Mouse (Mus musculus): ENCODE measurements at regions not wholly inside any gene's neighbourhood (a gene's known extent, or its start where the extent isn't known, plus 50 kb on each side); places are given as distances from the start of the nearest gene placed in this dataset.

DNA sequence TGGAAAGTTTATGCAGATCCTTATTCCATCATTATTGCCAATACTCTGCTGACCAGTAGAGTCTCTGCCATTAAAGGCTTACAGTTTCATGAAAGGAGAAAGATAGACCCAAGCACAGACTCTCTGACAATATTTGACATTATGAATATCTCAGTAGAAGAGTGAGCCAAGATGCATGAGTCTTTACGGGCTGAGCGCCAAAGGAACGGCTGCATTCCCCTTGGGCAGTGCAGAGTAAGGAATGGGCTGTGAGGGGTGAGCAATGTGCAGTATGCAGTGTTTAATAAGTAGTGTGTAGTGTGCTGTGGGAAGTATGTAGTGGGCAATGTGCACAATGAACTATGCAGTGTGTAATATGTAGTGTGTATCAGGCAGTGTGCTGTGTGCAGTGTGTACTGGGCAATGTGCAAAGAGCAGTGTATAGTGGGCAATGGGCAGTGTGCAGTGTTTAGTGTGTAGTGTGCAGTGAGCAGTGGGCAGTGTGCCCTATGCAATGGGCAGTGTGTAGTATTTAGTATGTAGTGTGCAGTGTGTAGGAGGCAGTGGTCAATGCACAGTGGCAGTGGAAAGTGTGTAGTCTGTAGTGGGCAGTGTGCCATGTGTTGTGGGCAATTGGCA lies 671.8 kb downstream of the 5730522E02Rik start:
- intact Hi-C loops (cut with DNase I), result no loop called here

DNA sequence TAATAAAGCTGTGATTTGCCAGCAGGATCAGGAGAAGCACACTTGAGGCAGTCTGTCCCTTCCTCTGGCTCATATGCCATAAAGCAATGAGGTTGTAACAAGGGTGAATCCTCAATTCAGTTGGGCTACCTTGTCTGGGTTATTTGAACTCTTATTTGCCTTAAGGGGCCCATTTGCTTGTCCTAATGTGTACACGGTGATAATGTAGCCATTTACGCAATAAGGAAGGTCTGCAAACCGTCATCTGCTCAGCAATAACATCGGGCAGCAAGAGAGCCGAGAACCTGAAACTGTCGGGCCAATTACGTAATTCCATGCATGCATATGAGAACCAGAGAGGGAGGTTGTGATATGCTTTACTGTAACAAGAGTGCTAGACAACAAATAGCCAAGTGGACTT lies 674.5 kb downstream of the 5730522E02Rik start:
- intact Hi-C loops (cut with DNase I), result no loop called here

DNA sequence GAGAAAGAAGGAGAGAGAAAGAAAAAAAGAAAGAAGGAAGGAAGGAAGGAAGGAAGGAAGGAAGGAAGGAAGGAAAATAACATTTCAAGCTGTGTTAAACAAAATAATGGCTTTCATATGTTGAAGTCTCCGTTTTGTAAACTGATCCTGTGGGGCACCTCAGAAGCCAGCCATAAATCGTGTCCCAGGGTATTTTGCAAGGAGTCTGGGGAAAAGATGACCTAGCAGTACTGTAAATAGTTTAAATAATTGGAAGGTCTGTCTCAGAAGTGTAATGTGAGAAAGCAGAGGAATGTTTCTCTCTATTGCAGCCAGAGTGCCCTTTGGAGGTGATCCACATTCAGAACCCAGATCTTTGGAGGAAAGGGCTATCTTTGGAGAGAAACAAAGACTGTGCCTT lies 677.5 kb downstream of the 5730522E02Rik start:
- intact Hi-C loops (cut with DNase I), result no loop called here

DNA sequence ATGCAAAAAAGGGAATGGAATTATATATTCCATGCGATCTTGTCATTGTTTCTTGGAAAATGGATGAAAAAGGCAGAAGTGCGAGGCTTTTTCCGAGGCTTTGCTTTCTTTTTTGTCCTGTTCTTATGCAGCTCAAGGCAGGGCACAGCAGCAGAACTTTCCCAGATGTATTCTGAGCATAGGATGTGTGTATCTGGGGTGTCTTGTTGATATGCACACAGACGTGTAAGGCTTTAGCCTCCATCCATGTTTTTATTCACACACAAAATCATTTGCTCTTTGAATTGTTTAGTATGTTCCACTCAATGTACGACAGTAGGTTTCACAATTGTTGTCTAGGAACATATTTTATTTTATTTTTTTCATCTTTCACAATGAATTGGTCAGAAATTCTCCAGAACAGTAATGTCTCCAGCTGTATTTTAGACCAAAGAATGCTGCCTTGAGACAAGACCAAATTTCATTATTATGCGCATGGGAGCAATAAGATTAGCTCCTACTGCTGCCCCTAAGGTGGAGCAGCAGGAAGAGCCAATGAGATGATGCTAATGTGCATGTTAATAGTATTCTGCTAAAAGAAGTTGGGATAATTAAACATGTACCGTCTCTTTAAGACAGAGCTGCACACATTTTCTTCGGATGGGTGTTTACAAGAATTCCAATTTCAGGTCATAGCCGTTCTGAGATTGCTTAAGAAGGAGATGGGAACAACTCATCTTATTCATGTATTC lies 678.7 kb downstream of the 5730522E02Rik start:
- intact Hi-C loops (cut with DNase I), result no loop called here

DNA sequence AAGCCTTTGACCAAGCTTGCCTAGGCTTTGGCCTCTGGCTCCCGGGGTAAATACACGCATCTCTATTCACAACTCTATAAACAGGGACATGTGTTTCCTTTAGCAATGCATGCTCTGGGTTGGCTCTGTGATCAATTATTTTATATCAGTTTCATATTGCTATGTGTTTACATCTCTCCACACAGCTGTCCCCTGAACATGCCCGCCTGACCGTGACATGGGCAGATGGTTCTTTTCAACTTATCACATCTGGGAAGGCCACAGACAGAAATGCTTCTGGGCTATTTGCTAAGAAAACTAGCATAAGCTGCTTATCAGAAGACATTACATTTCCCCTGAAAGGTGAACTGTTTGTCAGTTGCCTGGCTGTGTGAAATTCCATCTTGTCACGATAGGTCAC lies 682.5 kb downstream of the 5730522E02Rik start:
- intact Hi-C loops (cut with DNase I), result no loop called here

DNA sequence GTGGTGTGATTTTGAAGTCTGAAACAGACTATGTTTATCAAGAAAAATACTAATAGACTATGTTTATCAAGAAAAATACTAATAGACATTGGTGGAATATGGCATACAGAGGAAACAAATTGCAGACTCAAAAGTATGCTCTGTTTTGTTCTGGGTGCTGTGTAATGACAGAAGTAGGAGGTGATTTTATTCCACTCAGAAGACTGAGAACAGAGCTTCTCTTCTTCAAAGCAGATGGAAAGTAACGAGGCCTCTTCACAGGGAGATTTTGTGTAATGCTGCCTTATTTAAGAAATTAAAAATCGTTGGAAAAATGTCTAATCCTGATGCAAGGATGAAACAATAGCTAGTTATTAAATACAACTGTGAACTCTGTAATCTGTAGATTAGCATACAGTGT lies 691.7 kb downstream of the 5730522E02Rik start:
- intact Hi-C loops (cut with DNase I), result no loop called here

DNA sequence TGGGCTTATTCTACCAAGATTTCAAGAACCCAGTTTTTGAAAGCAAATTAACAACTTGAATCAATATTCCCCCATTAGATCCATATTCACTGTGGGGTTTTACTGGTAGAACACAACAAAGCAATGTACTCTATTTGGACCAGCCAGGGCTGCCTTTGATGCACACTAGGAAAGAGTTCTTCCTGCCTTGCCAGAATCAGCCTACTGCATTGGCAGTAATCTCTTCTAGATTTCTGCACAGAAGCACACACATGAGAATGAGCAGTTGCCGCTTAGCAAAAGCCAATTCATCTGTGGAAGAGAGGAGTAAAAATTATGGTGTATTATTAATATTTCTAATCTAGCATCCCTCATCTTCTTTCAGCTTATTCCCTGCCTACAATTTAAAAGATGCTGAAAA lies 692.4 kb downstream of the 5730522E02Rik start:
- intact Hi-C loops (cut with DNase I), result no loop called here

DNA sequence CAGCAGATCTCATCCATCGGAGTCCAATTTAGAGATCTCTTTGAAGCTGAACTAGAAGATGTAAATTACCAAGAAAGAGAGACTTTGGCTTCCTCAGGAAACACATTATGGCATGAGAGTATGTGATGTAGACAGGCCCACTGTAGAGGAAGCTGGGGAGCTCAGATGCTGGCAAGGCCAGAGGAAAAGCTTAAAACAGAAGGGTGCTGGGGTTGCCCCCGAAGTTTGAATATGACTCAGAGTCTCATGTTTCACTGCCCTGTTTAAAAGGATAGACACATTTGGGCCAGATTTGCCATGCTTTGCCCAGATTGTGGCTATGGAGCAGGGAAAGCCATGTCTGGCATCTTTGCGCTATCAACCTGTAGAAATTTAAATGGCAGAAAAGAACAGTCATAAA lies 705.1 kb downstream of the 5730522E02Rik start:
- intact Hi-C loops (cut with DNase I), result no loop called here

DNA sequence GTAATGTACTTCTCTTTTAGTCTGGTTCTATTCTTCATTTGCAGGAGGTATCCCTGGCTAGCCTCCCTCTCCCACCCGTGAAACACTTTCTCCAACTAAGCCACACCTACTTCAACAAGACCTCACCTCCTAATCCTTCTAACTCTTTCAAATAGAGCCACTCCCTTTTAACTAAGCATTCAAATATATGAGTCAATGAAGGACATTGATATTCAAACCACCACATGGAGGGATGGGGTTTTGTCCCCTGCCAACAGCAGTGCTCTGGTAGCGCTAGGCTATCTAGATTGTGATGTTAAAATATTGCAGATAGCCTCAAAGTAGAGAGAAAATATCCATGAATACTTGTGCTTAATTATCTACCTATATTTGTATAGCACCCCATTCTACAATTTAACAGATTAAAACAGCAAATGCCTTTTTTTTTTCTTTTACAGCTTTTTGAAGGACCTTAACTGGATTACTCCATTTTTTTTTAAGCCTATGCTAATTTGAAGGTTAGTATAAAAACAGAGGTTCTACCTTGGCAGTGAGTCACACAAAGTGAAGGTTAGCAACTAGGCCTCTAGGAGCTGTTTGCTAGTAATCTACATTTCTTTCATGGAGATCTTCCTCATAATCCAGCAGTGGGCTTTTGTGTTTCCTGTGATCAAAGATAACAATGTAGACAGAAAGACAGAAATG lies 736.7 kb downstream of the 5730522E02Rik start:
- intact Hi-C loops (cut with DNase I), result no loop called here

DNA sequence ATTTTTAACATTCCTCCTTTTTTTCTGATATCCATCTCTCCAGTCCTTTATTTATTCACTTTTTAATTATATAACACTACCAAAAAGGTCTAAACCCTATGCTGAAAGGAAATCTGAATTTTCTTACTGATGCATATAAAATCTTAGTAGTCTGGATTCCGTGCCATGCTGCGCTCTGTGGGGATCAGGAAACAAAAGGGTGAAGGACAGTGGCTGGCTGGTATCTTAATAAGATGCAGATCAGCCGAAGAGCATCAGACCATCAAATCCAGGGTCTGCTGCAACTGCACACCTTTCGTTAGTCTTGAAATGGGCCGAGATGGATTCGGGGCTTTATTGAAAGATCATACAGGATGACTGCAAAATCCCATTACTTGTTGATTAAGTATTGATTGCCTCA lies 740.7 kb downstream of the 5730522E02Rik start:
- intact Hi-C loops (cut with DNase I), result no loop called here

DNA sequence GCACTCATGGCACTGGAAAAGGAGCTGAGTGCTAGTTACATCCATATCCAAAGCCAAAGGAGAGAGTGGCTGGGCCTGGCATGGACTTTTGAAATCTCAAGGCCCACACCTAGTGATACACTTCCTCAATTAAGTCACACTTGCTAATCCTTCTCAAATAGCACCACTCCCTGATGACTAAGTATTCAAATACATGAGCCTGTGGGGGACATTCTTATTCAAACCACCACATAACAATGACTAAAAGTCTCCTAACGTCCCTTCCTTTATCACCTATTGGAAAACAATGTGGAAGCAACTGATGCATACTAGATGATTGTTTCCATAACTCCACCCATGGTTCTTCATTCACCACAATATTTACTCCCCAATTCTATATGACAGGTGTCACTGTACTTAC lies 773.4 kb downstream of the 5730522E02Rik start:
- intact Hi-C loops (cut with DNase I), result no loop called here

DNA sequence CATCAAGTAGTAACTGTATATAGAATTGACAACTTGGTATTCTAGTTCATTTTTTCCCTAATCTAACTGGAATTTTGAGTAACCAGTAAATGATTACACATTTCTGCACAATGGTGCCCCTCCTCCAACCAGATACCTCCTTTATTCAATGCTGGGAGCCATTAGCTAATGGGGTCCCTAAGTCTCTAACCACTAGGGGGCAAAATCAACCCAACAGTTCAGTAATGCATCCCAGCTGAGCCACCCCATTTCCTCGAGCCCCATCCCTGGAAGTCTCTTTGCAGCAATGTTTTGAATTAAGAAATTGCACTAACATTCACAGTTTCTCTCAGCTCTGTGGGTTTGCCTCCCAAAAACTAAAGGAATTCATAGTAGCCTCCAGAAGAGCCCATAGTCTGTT lies 774.9 kb downstream of the 5730522E02Rik start:
- intact Hi-C loops (cut with DNase I), result no loop called here

DNA sequence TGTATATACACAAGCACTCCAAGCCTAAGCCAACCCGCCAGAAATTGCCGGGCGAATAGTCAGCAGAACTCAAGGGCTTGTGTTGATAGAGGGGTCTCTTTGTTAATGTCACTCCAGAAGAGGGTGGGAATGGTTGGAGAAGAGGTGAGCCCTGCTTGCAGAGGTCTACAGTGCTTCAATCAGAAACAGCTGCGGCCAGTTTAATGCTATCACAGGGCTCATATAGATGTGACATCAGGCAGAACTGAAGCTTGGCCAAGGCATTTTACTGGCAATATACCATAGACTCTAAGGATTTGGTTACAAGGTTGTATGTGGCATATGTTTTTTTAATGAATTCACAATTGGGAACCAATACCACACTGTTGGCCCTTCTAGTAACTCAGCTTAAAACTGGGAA lies 787.4 kb downstream of the 5730522E02Rik start:
- intact Hi-C loops (cut with DNase I), result no loop called here

DNA sequence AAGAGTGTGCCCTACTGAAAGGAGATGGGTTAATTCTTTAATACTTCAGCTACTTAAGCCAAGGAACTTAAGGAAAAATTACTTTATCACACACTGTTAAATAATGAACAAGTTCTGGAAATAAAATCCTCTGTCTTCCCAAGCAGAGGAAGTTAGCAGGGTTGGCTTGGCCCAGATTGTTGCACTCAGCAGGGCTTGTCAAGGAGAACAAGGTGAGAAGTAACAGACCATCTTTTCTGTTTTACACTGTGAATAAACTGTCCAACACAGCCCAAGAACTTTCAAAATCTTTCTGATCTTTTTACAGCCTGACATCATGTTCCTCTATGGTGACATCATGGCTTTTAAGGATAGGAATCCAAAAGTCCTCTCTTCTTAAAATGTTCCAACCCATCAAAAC lies 789.1 kb downstream of the 5730522E02Rik start:
- intact Hi-C loops (cut with DNase I), result no loop called here

DNA sequence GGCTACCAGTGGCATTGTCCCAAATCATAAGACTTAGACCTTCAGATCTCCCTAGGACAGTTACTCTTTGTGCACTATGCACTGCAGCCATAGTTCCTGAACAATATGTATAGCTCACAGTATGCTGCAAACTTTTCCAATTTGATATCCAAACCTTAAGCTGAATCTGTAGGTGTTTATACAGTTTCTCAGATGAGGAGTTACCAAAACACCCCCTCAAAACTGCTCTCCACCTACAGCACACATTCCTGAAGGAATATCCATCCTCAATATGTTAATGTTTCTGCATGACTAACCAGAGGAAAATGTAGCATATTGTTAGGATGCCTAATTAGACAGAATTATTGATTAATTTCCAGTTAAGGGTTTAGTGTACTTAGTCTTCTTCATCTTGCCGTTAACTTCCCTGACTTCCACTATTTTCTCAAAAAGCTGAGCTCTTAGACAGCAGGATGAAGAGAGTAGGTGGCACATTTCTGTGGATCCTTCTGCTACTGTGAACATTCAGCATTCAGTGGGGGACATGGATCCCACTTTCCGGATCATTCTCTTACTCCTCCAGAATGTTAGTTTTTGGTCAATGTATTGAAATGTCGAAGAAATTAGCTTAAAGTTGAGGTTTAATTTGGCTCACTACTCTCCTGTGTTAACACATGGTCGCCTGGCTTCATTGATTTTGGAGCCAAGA lies 800.0 kb downstream of the 5730522E02Rik start:
- intact Hi-C loops (cut with DNase I), result no loop called here

DNA sequence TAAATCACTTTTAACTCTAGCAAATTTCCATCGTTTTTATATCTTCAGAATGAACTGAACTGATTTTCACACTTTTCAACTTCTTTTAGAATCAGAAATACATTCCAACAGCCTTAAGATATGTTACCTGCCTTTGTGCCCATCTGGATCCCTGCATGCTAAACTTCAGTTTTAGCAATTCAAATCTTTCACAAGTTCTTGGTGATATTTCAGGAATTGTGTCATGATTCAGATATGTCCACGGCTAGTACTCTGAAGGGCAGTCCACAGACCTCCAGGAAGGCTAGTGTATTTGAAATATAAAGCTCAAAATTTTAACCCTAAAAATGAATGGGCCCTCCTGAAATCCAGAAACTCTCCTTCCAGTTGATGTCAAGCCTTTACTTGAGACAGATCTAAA lies 818.9 kb downstream of the 5730522E02Rik start:
- intact Hi-C loops (cut with DNase I), result no loop called here

DNA sequence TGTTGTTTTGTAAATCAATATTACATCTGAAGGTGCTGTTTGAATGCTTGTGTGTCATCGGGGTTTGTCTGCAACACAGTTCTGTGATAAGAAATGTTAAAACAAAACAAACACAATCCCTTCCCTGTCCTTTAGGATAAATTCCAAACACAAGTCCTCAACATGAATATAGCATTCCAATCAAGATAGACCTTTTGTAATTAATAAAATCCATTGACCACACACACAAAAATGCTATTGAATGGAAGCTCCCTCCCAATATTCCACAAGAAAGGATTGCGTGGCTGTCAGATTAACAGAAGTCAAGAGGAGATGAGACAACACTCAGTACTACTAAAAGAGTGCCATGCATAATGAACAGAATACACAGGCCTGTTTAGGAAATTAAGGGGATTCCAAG lies 843.5 kb downstream of the 5730522E02Rik start:
- intact Hi-C loops (cut with DNase I), result no loop called here

DNA sequence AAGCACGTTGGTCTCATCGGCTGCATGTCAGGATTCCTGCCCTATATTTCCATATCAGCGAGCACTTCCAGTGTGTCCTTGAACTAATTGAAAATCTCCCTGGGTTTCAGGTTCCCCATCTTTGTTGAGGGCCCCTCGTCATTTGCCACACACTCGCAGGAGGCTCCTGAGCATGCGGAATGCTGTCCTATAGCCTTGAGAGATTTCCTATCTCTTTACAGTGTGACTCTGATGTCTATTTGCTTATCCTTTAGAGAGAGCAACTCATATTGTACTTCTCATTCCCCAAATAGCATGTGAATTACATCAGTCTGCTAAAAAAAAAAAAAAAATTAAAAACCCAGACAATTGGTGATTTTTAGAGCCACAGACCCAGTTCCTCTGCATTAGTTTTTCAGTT lies 845.1 kb downstream of the 5730522E02Rik start:
- intact Hi-C loops (cut with DNase I), result no loop called here

DNA sequence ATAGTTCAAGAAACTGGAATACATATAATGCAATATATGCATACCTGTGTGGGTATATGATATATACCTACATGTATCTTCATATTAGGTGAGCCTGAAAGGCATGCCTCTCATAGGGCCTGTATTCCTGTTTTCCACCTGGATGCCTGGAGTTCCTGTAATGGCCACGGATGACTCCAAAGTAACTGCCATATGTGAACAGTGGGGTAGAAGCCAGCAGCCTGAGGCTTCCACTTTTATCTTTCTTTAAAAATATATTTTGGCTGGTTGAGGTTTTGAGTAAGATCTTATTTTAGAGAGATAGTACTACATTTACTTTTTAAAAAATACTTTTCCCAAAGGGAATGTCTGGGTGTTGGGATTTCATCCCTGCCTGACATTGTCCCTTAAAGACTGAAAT lies 850.8 kb downstream of the 5730522E02Rik start:
- intact Hi-C loops (cut with DNase I), result no loop called here

DNA sequence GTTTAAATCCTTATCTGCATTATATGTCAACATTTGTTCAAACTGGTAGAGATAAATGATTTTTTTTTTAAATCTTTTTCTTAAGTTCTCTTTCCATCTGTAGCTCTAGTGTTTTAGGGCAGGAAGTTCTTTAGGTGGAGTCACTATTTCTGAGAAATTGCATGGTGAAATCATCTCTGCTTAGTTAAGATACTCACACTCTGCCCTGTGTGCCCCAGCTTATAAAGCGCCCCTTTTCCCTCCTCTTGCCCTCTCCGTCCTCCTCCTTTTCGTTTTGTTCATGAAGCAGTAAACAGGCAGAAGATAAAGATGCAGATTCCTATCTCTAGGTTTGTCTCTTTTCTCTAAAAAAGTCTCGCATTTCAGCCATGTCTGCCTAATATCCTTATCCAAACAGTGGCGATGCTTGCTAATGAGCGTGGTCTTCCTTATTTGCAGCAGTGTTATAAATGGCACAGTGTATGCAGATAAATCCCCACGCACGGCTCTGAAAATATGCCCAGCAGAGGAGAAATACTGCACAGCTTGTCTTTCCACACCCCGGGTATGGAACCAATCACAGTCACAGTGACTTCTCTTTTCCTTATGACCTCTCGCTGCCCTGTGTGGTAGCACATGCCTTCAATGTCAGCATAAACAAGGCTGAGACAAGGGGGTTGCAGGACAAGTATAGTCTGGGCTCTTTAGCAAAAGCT lies 852.7 kb downstream of the 5730522E02Rik start:
- intact Hi-C loops (cut with DNase I), result no loop called here

Measured in adrenal gland (tissue).